Mouse (Mus musculus) MEL (cell line): Measurements from ENCODE around the gene Eif4g1.

Source experiments
- CTCF ChIP-seq, 3 experiments: IDR thresholded peaks in 2 of 3; conservative IDR thresholded peaks in 1 of 3; 2 replicates each; pipeline ENCODE4 v1.5.1; 2011 to 2012; ENCODE audit warnings: low read length in 3 of 3, low read depth in 2 of 3, mild to moderate bottlenecking in 2 of 3, improper control_type of control experiment in 1 of 3, inconsistent platforms in 1 of 3, mixed read lengths in 1 of 3, moderate library complexity in 1 of 3; ENCODE audit not compliant: control insufficient read depth in 1 of 3, insufficient read depth in 1 of 3, poor library complexity in 1 of 3, severe bottlenecking in 1 of 3
- EP300 ChIP-seq, 2 experiments: IDR thresholded peaks; 2 replicates each; pipeline ENCODE4 v1.6.1; 2011; ENCODE audit warnings: improper control_type of control experiment in 2 of 2, low read length in 2 of 2, low read depth in 1 of 2, mild to moderate bottlenecking in 1 of 2
- GABPA ChIP-seq: IDR thresholded peaks from 2 replicates; pipeline ENCODE4 v1.6.1; 2012; ENCODE audit warnings: low read depth, mild to moderate bottlenecking, inconsistent platforms, low read length, improper control_type of control experiment, moderate library complexity
- KAT2A ChIP-seq: conservative IDR thresholded peaks from 2 replicates; pipeline ENCODE4 v1.6.1; 2012; ENCODE audit warnings: low read depth, low read length, improper control_type of control experiment, inconsistent platforms
- MAFK ChIP-seq: IDR thresholded peaks from 2 replicates; pipeline ENCODE4 v1.6.1; 2011; ENCODE audit warnings: low read depth, mild to moderate bottlenecking, low read length, improper control_type of control experiment, borderline replicate concordance
- MAX ChIP-seq: IDR thresholded peaks from 2 replicates; pipeline ENCODE4 v1.6.1; 2011; ENCODE audit warnings: low read length, improper control_type of control experiment
- MYB ChIP-seq: IDR thresholded peaks from 2 replicates; pipeline ENCODE4 v1.6.1; 2011; ENCODE audit warnings: mild to moderate bottlenecking, low read depth, low read length, improper control_type of control experiment
- MYC ChIP-seq: IDR thresholded peaks from 2 replicates; pipeline ENCODE4 v1.6.1; 2011; ENCODE audit warnings: low read depth, mild to moderate bottlenecking, low read length, improper control_type of control experiment, moderate library complexity
- NRF1 ChIP-seq: IDR thresholded peaks from 2 replicates; pipeline ENCODE4 v1.6.1; 2014; ENCODE audit warnings: low read depth, mild to moderate bottlenecking, inconsistent platforms, low read length, improper control_type of control experiment, moderate library complexity; ENCODE audit not compliant: poor library complexity, insufficient read depth, severe bottlenecking
- POLR2A ChIP-seq, 2 experiments: IDR thresholded peaks; 2 replicates each; pipeline ENCODE4 v1.6.1; 2011 to 2012; ENCODE audit warnings: low read length in 2 of 2, mild to moderate bottlenecking in 2 of 2, control low read depth in 1 of 2, improper control_type of control experiment in 1 of 2, low read depth in 1 of 2, moderate library complexity in 1 of 2; ENCODE audit not compliant: control insufficient read depth in 1 of 2, insufficient read depth in 1 of 2, poor library complexity in 1 of 2
- TAL1 ChIP-seq: IDR thresholded peaks from 2 replicates; pipeline ENCODE4 v1.6.1; 2012; ENCODE audit warnings: mild to moderate bottlenecking, inconsistent platforms, low read length, moderate library complexity, mixed read lengths

GRCm38 (mm10) chr16:20700036-20700435 is 31.9 kb downstream of the Eif4g1 start:
- TF ChIP-seq KAT2A (no peak), CTCF (IDR thresholded peaks at IDR 0.05 in 2 of 3, conservative IDR thresholded peaks at IDR 0.05 in 1 of 3; ENCODE audit: control insufficient read depth in 1 of 3, insufficient read depth in 1 of 3, low read depth in 2 of 3, low read length in 3 of 3, poor library complexity in 1 of 3, severe bottlenecking in 1 of 3) (no peak), POLR2A (IDR thresholded peaks at IDR 0.05; ENCODE audit: control insufficient read depth in 1 of 2, insufficient read depth in 1 of 2, low read depth in 1 of 2, low read length in 2 of 2, poor library complexity in 1 of 2) (no peak), MYC (no peak), NRF1 (no peak), EP300 (IDR thresholded peaks at IDR 0.05; ENCODE audit: low read depth in 1 of 2, low read length in 2 of 2) (no peak), MYB (no peak), GABPA (no peak), MAX (no peak), MAFK (no peak), TAL1 (no peak)
